Mouse (Mus musculus): ENCODE results near the gene Snrpa1. TPM values are rescaled to one million over a fixed set of nuclear protein-coding genes. Genes with fewer than 3 reads are reported as not detected.
"Not testable (repeated sequence)": the region's sequence is repeated elsewhere in the genome, so short reads cannot be mapped to it uniquely, and the experiment has no call there.

Gene Snrpa1
- polyA plus RNA-seq, 1 experiment from 2014 or later, result 156 TPM

DNA sequence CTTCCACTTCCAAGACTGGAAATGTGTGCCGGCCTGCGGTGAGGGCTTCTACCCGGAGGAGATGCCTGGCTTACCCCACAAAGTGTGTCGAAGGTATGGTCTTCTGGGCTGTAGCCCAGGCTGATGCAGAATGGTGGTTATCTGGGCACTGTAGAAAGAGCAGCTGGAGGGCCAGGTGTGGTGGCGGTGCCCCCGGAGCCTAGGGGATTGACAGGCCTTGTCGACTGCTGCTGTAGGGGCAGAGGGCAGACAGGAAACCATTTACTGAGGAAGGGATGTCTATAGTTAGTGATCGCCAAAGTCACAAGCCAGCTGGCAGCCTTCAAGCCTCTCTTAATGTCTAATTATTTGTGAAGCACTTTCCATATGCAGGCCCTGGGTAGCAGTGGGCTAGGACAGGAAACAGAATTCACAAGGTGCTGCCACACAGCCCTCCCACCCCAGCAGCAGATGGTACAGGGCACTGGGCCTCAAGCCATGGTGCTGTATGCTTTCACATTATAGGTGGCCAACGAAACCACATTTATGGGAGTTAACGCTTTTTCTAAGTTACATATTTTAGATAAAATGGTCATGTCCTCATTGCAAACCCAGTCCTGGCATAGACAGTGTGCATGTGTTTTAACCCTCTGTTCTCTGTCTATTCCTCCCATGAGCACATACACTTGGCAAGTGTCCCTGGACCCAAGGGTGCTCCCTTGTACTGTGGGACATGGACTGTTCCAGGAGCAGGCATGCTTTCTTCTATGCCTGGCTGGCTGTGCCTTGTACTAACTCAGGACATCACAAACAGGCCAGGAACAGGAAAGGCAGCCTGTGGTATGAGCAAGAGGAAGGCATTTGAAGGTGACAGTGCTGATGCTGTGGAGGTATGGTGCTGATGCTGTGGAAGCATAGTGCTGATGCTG is 15.0 kb upstream of the Snrpa1 start, which contains the start of gene Gm45213:
Gm45213 (plus strand) TSS at position 51 of the 908 bp plus-strand sequence.
- WGBS, result 69% methylated on average over 10 of the region's 10 CpGs
- Histone ChIP-seq H3K9me3 (ENCODE audit: control insufficient read depth, low read length) (no peaks in the 10 kb centered on the region), H3K4me2 (ENCODE audit: low read depth, low read length) (no peak within 1 kb of the TSS), H3K27ac (ENCODE audit: low read length) (no peak within 1 kb of the TSS), H3K27me3 (replicated peaks; ENCODE audit: control insufficient read depth, insufficient read depth, low read length) (no peaks in the 10 kb centered on the region), H3K36me3 (ENCODE audit: control insufficient read depth, insufficient read depth, low read length) (no peaks in the 10 kb centered on the region), H3K9ac (ENCODE audit: low read depth, low read length) (no peak within 1 kb of the TSS), H3K4me1 (ENCODE audit: control insufficient read depth, insufficient read depth, low read length) (no peaks in the 10 kb centered on the region), H3K4me3 (ENCODE audit: low read length) (no peak within 1 kb of the TSS)
- no peak for ATAC-seq

DNA sequence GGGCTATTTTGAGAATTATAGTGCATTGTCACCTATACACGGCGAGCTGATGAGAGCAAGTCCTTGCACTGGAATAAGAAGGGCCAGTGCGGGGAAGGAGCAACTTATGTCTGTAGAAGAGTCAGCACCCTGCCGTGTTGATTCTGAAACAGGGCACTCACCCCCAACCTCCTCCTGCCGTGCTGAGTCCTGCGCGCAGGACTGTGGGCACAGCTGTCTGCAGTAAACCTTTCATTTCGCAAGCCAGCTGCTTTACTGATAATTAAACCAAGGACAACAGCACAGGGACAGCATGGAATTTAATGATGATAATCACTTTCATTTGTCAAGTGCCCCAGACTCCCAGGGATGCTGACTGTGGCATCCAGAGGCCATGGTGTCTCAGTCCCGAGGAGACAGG is 14.2 kb upstream of the Snrpa1 start:
- H3K4me1 ChIP-seq (ENCODE audit: control insufficient read depth, insufficient read depth, low read length), result no peaks in the 10 kb centered on the region
- no peak overlapping the region for H3K27ac ChIP-seq (ENCODE audit: low read length)
- no peak overlapping the region for H3K4me3 ChIP-seq (ENCODE audit: low read length)
- no peak for ATAC-seq
- 49% methylated on average over 9 of the region's 9 CpGs for WGBS
- no peak overlapping the region for H3K4me2 ChIP-seq (ENCODE audit: low read depth, low read length)
- H3K9ac ChIP-seq (ENCODE audit: low read depth, low read length), result no peak overlapping the region
- H3K27me3 ChIP-seq (replicated peaks; ENCODE audit: control insufficient read depth, insufficient read depth, low read length), result no peaks in the 10 kb centered on the region
- H3K9me3 ChIP-seq (ENCODE audit: control insufficient read depth, low read length), result no peaks in the 10 kb centered on the region
- no peaks in the 10 kb centered on the region for H3K36me3 ChIP-seq (ENCODE audit: control insufficient read depth, insufficient read depth, low read length)

DNA sequence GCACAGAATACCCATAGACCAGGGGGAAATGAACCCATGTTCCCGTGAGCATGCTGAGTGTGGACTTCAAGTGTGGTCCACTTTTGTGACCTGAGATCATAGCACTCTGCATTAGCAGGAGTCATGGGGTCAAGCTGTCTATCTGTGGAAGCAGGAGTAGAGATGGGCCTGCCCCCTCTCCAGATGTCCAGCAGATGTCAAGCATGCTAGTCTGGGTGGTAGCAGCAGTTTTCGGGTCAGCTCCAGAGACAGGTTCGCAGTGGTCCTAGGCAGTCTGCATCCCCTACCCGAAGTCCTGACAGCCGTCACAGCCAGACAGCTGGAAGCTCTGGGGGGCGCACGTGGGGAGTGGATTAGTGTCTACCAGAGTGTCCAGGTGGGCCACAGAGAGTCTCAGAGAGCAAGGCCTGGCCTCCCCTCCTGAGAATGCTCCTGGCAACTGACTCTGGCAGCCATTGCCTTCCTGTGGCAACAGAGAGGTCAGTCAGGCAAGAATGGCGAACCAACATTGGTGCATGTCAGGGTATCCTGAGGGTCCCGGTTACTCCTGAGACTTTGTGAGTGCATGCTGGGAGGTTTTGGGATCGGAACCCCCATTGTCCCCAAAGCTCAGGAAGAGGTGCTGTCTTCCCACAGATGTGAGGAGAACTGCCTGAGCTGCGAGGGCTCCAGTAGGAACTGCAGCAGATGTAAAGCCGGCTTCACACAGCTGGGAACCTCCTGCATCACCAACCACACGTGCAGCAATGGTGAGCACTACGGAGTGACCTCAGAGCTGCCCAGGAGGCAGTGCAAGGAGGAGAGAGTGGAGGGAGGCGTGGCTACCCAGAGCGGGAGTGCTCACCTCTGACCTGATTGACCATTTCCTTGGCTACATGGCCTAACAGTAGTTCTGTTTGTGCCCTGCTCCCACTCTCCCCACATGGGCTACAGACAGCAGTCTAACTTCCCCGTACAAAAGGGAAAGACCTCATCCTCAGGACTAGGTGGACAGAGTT is 11.6 kb upstream of the Snrpa1 start:
- Histone ChIP-seq H3K4me2 (ENCODE audit: low read depth, low read length) (no peak overlapping the region), H3K9me3 (ENCODE audit: control insufficient read depth, low read length) (no peaks in the 10 kb centered on the region), H3K4me1 (ENCODE audit: control insufficient read depth, insufficient read depth, low read length) (no peaks in the 10 kb centered on the region), H3K27ac (ENCODE audit: low read length) (no peak overlapping the region), H3K36me3 (ENCODE audit: control insufficient read depth, insufficient read depth, low read length) (no peaks in the 10 kb centered on the region), H3K9ac (ENCODE audit: low read depth, low read length) (no peak overlapping the region), H3K27me3 (replicated peaks; ENCODE audit: control insufficient read depth, insufficient read depth, low read length) (no peaks in the 10 kb centered on the region), H3K4me3 (ENCODE audit: low read length) (no peak overlapping the region)
- WGBS, result 56% methylated on average over 17 of the region's 17 CpGs
- no peak for ATAC-seq

DNA sequence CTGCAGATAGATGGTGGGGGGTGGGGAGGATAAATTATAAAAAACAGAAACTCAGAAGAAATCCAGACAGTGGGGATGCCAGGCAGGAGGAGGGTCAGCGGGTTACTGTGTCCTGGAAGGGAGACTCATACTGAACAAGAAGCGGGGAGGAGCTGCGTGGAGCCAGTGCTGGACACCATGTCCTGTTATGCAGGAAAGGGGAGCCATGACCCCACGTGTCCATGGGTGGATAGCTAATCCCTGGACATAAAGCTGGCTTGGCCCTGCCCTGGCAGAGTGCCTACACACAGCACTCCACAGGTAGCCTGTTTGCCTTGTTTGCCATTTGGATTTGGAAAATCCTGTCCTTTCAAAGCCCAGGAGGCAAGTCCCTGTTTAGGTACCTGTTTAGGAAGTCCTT is 10.8 kb upstream of the Snrpa1 start:
- H3K4me1 ChIP-seq (ENCODE audit: control insufficient read depth, insufficient read depth, low read length), result no peaks in the 10 kb centered on the region
- 71% methylated on average over 4 of the region's 4 CpGs for WGBS
- no peak for ATAC-seq
- H3K4me3 ChIP-seq (ENCODE audit: low read length), result no peak overlapping the region
- H3K9ac ChIP-seq (ENCODE audit: low read depth, low read length), result no peak overlapping the region
- no peaks in the 10 kb centered on the region for H3K9me3 ChIP-seq (ENCODE audit: control insufficient read depth, low read length)
- no peaks in the 10 kb centered on the region for H3K36me3 ChIP-seq (ENCODE audit: control insufficient read depth, insufficient read depth, low read length)
- H3K27me3 ChIP-seq (replicated peaks; ENCODE audit: control insufficient read depth, insufficient read depth, low read length), result no peaks in the 10 kb centered on the region
- no peak overlapping the region for H3K4me2 ChIP-seq (ENCODE audit: low read depth, low read length)
- H3K27ac ChIP-seq (ENCODE audit: low read length), result no peak overlapping the region

DNA sequence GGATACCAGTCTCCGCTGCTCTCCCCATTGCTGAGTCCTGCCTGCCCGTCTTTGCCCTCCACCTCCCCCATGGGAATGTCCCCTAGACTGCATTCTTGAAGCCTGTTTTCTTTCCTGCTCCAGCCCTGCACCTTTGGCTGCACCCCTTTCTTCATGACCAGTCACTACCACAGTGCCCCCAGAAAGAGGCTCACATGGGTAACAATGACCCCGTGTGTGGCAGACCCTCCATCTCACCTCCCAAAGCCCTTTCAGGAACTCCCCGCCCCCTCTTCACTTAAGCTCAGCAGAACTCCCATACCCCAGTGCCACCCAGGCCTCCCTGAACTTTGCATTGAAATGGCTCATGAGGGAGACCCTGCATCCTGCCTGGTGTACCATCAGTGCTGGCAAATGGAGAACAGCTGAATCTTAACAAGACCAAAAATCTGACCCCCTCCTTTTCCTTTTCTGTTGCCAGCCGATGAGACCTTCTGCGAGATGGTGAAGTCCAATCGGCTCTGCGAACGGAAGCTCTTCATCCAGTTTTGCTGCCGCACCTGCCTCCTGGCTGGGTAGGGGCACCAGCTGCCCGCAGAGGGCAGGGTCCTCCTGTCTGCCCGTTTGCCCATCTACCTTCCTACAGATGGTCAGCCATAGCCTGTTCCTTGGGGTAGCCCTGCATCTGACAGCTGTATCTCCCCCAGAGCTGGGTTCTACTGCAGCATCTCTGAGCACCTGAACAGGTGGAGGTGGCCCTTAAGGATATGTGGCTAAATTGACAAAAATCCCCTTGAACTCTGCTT is 10.2 kb upstream of the Snrpa1 start:
- Histone ChIP-seq H3K4me2 (ENCODE audit: low read depth, low read length) (no peak overlapping the region), H3K9me3 (ENCODE audit: control insufficient read depth, low read length) (no peaks in the 10 kb centered on the region), H3K9ac (ENCODE audit: low read depth, low read length) (no peak overlapping the region), H3K36me3 (ENCODE audit: control insufficient read depth, insufficient read depth, low read length) (no peaks in the 10 kb centered on the region), H3K27ac (ENCODE audit: low read length) (no peak overlapping the region), H3K27me3 (replicated peaks; ENCODE audit: control insufficient read depth, insufficient read depth, low read length) (no peaks in the 10 kb centered on the region), H3K4me1 (ENCODE audit: control insufficient read depth, insufficient read depth, low read length) (no peaks in the 10 kb centered on the region), H3K4me3 (ENCODE audit: low read length) (no peak overlapping the region)
- WGBS, result 84% methylated on average over 12 of the region's 12 CpGs
- ATAC-seq, result no peak

DNA sequence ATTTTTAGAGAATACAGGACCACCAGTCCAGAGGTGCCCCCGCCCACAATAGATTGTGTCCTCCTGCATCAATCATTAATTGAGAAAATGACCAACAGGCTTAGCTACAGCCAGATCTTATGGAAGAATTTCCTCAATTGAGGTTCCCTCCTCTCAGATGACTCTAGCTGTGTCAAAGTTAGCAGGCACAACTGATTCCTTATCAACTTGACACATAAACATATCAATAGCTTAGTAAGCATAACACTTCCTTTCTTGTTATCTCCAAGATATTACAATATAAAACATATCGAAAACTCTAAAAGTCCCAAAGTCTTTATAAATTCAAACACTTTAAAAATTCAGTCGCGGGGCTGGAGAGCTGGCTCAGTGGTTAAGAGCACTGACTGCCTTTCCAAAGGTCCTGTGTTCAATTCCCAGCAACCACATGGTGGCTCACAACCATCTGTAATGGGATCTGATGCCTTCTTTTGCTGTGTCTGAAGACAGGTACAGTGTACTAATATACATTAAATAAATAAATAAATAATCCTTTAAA is 4.8 kb upstream of the Snrpa1 start:
- no peaks in the 10 kb centered on the region for H3K4me1 ChIP-seq (ENCODE audit: control insufficient read depth, insufficient read depth, low read length)

DNA sequence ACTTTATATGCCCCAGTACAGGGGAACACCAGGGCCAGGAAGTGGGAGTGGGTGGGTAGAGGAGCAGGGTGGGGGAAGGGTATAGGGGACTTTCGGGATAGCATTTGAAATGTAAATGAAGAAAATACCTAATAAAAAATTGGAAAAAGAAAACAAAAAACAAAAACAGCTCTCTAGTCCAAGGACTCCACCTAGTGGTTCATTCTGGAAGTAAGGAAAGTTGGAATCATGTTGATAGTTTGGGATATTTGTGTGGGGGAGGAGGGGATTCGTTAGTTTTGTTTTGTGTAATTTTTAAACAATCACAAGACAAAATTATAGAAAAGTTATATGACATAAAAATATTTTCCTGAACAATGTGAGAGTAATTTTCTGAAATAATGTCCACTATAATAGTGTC is 3.4 kb upstream of the Snrpa1 start:
- ATAC-seq; H3K36me3 ChIP-seq (ENCODE audit: control insufficient read depth, insufficient read depth, low read length); H3K27me3 ChIP-seq (replicated peaks; ENCODE audit: control insufficient read depth, insufficient read depth, low read length); H3K4me1 ChIP-seq (ENCODE audit: control insufficient read depth, insufficient read depth, low read length); H3K4me3 ChIP-seq (ENCODE audit: low read length); H3K9ac ChIP-seq (ENCODE audit: low read depth, low read length); H3K4me2 ChIP-seq (ENCODE audit: low read depth, low read length); H3K9me3 ChIP-seq (ENCODE audit: control insufficient read depth, low read length); H3K27ac ChIP-seq (ENCODE audit: low read length): not testable (repeated sequence)
- 13% methylated on average over 2 of the region's 2 CpGs for WGBS

More for the DNA sequence above, 4.8 kb upstream of the Snrpa1 start:
- Histone ChIP-seq H3K4me3 (ENCODE audit: low read length) (no peak overlapping the region), H3K4me2 (ENCODE audit: low read depth, low read length) (no peak overlapping the region), H3K9ac (ENCODE audit: low read depth, low read length) (no peak overlapping the region), H3K36me3 (ENCODE audit: control insufficient read depth, insufficient read depth, low read length) (no peaks in the 10 kb centered on the region), H3K27me3 (replicated peaks; ENCODE audit: control insufficient read depth, insufficient read depth, low read length) (no peaks in the 10 kb centered on the region), H3K27ac (ENCODE audit: low read length) (no peak overlapping the region), H3K9me3 (ENCODE audit: control insufficient read depth, low read length) (no peaks in the 10 kb centered on the region)
- no peak for ATAC-seq
- WGBS, result 87% methylated on average over 4 of the region's 4 CpGs

DNA sequence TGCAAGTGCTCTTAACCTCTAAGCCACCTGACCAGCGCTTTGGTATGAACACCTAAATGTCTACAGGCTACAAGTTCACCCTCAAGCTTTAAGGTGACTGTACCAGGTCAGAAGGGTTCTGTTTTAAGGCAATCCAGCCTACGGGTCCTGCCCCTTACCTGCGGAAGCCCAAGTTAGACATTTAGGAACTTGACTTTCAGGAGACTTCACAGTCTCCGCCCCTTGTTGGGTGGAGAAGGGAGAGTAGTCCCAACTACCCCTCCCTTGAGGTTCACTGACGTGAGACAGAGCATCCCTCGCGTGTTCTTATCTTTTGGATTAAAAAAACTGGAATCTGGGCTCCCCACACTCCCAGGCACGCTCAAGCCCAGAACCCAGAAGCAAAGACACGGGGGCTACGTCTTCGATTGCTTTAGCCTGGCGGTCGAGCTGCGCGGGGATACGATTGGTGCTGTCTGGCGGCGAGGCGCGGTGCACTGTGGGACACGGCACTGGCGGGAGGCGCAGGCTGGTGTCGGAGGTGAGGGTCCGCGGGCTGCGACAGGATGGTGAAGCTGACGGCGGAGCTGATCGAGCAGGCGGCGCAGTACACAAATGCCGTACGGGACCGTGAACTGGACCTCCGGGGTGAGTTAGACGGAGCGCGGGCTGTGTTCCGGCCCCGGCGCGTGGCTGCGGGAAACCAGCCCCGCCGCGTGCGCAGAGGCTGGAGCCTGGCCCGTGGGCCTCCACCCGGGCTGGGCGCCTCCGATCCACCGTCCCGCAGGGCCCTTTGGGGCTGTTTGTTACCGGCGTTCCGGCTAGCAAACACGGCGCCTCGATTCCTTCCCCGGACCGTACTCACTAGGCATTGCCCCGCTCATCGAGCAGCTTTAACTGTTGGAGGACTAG is 1.5 kb downstream of the Snrpa1 start:
- Histone ChIP-seq H3K9me3 (ENCODE audit: control insufficient read depth, low read length) (no peaks in the 10 kb centered on the region), H3K4me1 (ENCODE audit: control insufficient read depth, insufficient read depth, low read length) (peaks cover 6% of the 10 kb centered on the region; the same call in 1 of the 2 replicates), H3K4me2 (ENCODE audit: low read depth, low read length) (peak overlapping the region; percentile 75), H3K9ac (ENCODE audit: low read depth, low read length) (peak overlapping the region; percentile 95), H3K4me3 (ENCODE audit: low read length) (peak overlapping the region; percentile 94), H3K27me3 (replicated peaks; ENCODE audit: control insufficient read depth, insufficient read depth, low read length) (no peaks in the 10 kb centered on the region), H3K27ac (ENCODE audit: low read length) (peak overlapping the region; percentile 67), H3K36me3 (ENCODE audit: control insufficient read depth, insufficient read depth, low read length) (0 out of 2 replicates have a peak, but pooled peaks cover 6% of the 10 kb centered on the region)
- ATAC-seq, result peak; percentile 95
- WGBS, result under 1% methylated on average over 64 of the region's 64 CpGs
